In genomic region chr11:99149898-99150757, GRCm38 (mm10) we compare ENCODE assay signal across 9 mouse cellular contexts. TPM values are rescaled to one million over a fixed set of nuclear protein-coding genes. Genes with fewer than 3 reads are reported as not detected.
DNase-seq lines count a peak whose midpoint lies in the region; ATAC-seq and TF ChIP-seq lines count a peak whose summit lies in the region.
"Had no signal": no experiment of that assay in that cellular context is flagged by ENCODE, and none has a peak within 500 bp of the region (broad histone marks: within the 10 kb centered on the region; RNA-seq: fewer than 3 reads in every experiment).

No protein-coding gene starts in this region.

- in situ Hi-C loops in CH12.LX (cut with MboI; ENCODE audit: low pct_ligation_motif_present, low pct_unique_long_range_greater_than_20kb, low sequenced_read_pairs) = loop anchor here (10.0 kb wide), 1 partner anchor 95 kb away; the partner anchor contains the start of gene Krt222

- peak; percentile 98 to 99 for TF ChIP-seq CTCF in CH12.LX (conservative IDR thresholded peaks at IDR 0.05 in 1 of 2, IDR thresholded peaks at IDR 0.05 in 1 of 2; ENCODE audit: low read depth in 2 of 2, low read length in 2 of 2)
- TF ChIP-seq CTCF in embryonic fibroblast, embryonic 13.5 days (IDR thresholded peaks at IDR 0.05; ENCODE audit: borderline replicate concordance, insufficient read depth, low read length) = peak; percentile 94
- peak; percentile 96 for TF ChIP-seq CTCF in liver, embryonic 14.5 days (IDR thresholded peaks at IDR 0.05; ENCODE audit: low read depth)

- peak; percentile 92 for TF ChIP-seq EP300 in CH12.LX (IDR thresholded peaks at IDR 0.05; ENCODE audit: low read length)
- TF ChIP-seq EP300 in liver, embryonic 14.5 days (IDR thresholded peaks at IDR 0.05; ENCODE audit: low read depth) = no peak

- H3K27ac ChIP-seq in CH12.LX (ENCODE audit: insufficient read depth, low read depth) = peak overlapping the region; percentile 93
- H3K27ac ChIP-seq in embryonic fibroblast, embryonic 13.5 days (ENCODE audit: insufficient read depth, low read length) = no peak overlapping the region
- peak overlapping the region; percentile 34; the same call in 1 of the 2 replicates for H3K27ac ChIP-seq in heart, embryonic 15.5 days
- H3K27ac ChIP-seq in liver, embryonic 14.5 days = no peak overlapping the region
- no peak overlapping the region for H3K27ac ChIP-seq in neural tube, embryonic 13.5 days (replicated peaks)

- H3K4me3 ChIP-seq in CH12.LX (replicated peaks in 1 of 3; ENCODE audit: low read depth in 2 of 3, low read length in 2 of 3, poor library complexity in 1 of 3) = peak overlapping the region; percentile 62 to 99 (median 96)
- H3K4me3 ChIP-seq in embryonic fibroblast, embryonic 13.5 days (ENCODE audit: insufficient read depth, low read length) = no peak overlapping the region
- H3K4me3 ChIP-seq in heart, embryonic 15.5 days = no peak overlapping the region
- no peak overlapping the region for H3K4me3 ChIP-seq in liver, embryonic 14.5 days (ENCODE audit: insufficient read depth in 1 of 2, low read depth in 2 of 2, low read length in 2 of 2)
- H3K4me3 ChIP-seq in neural tube, embryonic 13.5 days = no peak overlapping the region
- H3K4me3 ChIP-seq: megakaryocyte, embryonic 14.5 days had no signal

- dilution Hi-C loops in CH12.LX (cut with MboI; ENCODE audit: extremely low pct_ligation_motif_present, extremely low pct_unique_long_range_greater_than_20kb, low sequenced_read_pairs) = no loop called here

- WGBS in heart, embryonic 15.5 days = 40% methylated on average over 19 of the region's 19 CpGs
- 34% methylated on average over 19 of the region's 19 CpGs for WGBS in liver, embryonic 14.5 days (ENCODE audit: insufficient replicate concordance)
- 54% methylated on average over 19 of the region's 19 CpGs for WGBS in neural tube, embryonic 13.5 days

- H3K4me1 ChIP-seq in CH12.LX (ENCODE audit: control insufficient read depth in 1 of 2, insufficient read depth in 2 of 2) = peaks cover 12 to 62% of the 10 kb centered on the region in 2 experiments
- no peaks in the 10 kb centered on the region for H3K4me1 ChIP-seq in embryonic fibroblast, embryonic 13.5 days (ENCODE audit: control insufficient read depth, insufficient read depth, low read length)
- H3K4me1 ChIP-seq in heart, embryonic 15.5 days (replicated peaks) = peaks cover 39% of the 10 kb centered on the region
- peaks cover 0 to 3% of the 10 kb centered on the region in 2 experiments; a peak in 1 of 4 replicates for H3K4me1 ChIP-seq in liver, embryonic 14.5 days (replicated peaks; ENCODE audit: control insufficient read depth in 2 of 2, insufficient read depth in 2 of 2, low read length in 1 of 2)
- peaks cover 33% of the 10 kb centered on the region for H3K4me1 ChIP-seq in neural tube, embryonic 13.5 days (replicated peaks)

- peak; percentile 98 for DNase-seq in CH12.LX (ENCODE audit: extremely low read depth)
- peak; percentile 56 to 67 for DNase-seq in adrenal gland, postnatal 4 days (ENCODE audit: low spot score in 2 of 2)
- DNase-seq in kidney, postnatal 10 days = peak; percentile 90
- peak; percentile 31 to 45 (median 37) for DNase-seq in liver, embryonic 14.5 days (ENCODE audit: low read depth in 3 of 3, low spot score in 3 of 3)
- peak; percentile 68 to 78 for DNase-seq in thymus, adult 18-20 months

- H3K79me2 ChIP-seq in CH12.LX (replicated peaks; ENCODE audit: control insufficient read depth, extremely low read depth, insufficient read depth, poor library complexity, severe bottlenecking) = peaks cover 71% of the 10 kb centered on the region

- TF ChIP-seq RAD21 in CH12.LX (IDR thresholded peaks at IDR 0.05; ENCODE audit: low read depth, low read length) = peak; percentile 99

- no peaks in the 10 kb centered on the region for H3K27me3 ChIP-seq in CH12.LX (replicated peaks)
- H3K27me3 ChIP-seq in heart, embryonic 15.5 days = peaks cover 21% of the 10 kb centered on the region
- H3K27me3 ChIP-seq in liver, embryonic 14.5 days (ENCODE audit: control insufficient read depth, insufficient read depth, low read length) = no peaks in the 10 kb centered on the region
- H3K27me3 ChIP-seq in neural tube, embryonic 13.5 days = no peaks in the 10 kb centered on the region

- ATAC-seq in heart, embryonic 15.5 days (replicated peaks; ENCODE audit: insufficient number of reproducible peaks, insufficient read depth, low FRiP score, low read depth) = peak; percentile 24; the same call in 1 of the 2 replicates
- ATAC-seq in liver, embryonic 14.5 days (ENCODE audit: insufficient read depth) = peak; percentile 37; the same call in 1 of the 2 replicates
- peak; percentile 57; the same call in 1 of the 2 replicates for ATAC-seq in neural tube, embryonic 13.5 days (ENCODE audit: low read depth)

- H3K36me3 ChIP-seq in CH12.LX (replicated peaks in 1 of 2; ENCODE audit: control insufficient read depth in 1 of 2, insufficient read depth in 1 of 2, low read length in 1 of 2) = peaks cover 45 to 85% of the 10 kb centered on the region in 2 experiments
- H3K36me3 ChIP-seq in heart, embryonic 15.5 days = no peaks in the 10 kb centered on the region
- H3K36me3 ChIP-seq in liver, embryonic 14.5 days (replicated peaks; ENCODE audit: control insufficient read depth, insufficient read depth, low read depth) = no peaks in the 10 kb centered on the region
- no peaks in the 10 kb centered on the region for H3K36me3 ChIP-seq in neural tube, embryonic 13.5 days

- H3K9me3 ChIP-seq in CH12.LX (replicated peaks; ENCODE audit: low read length) = no peaks in the 10 kb centered on the region
- H3K9me3 ChIP-seq in heart, embryonic 15.5 days (replicated peaks) = no peaks in the 10 kb centered on the region
- H3K9me3 ChIP-seq in liver, embryonic 14.5 days (ENCODE audit: control insufficient read depth, low read length) = no peaks in the 10 kb centered on the region
- H3K9me3 ChIP-seq in neural tube, embryonic 13.5 days = no peaks in the 10 kb centered on the region
- H3K9me3 ChIP-seq: megakaryocyte, embryonic 14.5 days had no signal

- H3K9ac ChIP-seq in CH12.LX (ENCODE audit: insufficient read depth, low read depth) = peak overlapping the region; percentile 80
- no peak overlapping the region for H3K9ac ChIP-seq in heart, embryonic 15.5 days
- H3K9ac ChIP-seq in liver, embryonic 14.5 days (replicated peaks) = no peak overlapping the region
- H3K9ac ChIP-seq in neural tube, embryonic 13.5 days = no peak overlapping the region

- peak; percentile 37; the same call in 1 of the 2 replicates for TF ChIP-seq POLR2A in CH12.LX (IDR thresholded peaks at IDR 0.05; ENCODE audit: low read depth, low read length)
- TF ChIP-seq POLR2A in embryonic fibroblast, embryonic 13.5 days (IDR thresholded peaks at IDR 0.05; ENCODE audit: low read depth, low read length) = no peak

- H3K4me2 ChIP-seq in CH12.LX (ENCODE audit: insufficient read depth, low read depth, poor library complexity, severe bottlenecking) = peak overlapping the region; percentile 93
- peak overlapping the region; percentile 43; the same call in 1 of the 2 replicates for H3K4me2 ChIP-seq in heart, embryonic 15.5 days
- H3K4me2 ChIP-seq in liver, embryonic 14.5 days (ENCODE audit: low read depth) = no peak overlapping the region
- no peak overlapping the region for H3K4me2 ChIP-seq in neural tube, embryonic 13.5 days

TF ChIP-seq in CH12.LX, 34 proteins besides CTCF, POLR2A, EP300 and RAD21 (continues in another document):
- TF ChIP-seq ZMIZ1 (IDR thresholded peaks at IDR 0.05; ENCODE audit: low read depth, low read length) (no peak), TBP (conservative IDR thresholded peaks at IDR 0.05; ENCODE audit: low read depth, low read length) (peak; percentile 3), TCF12 (IDR thresholded peaks at IDR 0.05; ENCODE audit: low read depth, low read length) (peak; percentile 92), MEF2A (IDR thresholded peaks at IDR 0.05; ENCODE audit: borderline replicate concordance, low read depth, low read length) (peak; percentile 94), POLR2AphosphoS2 (IDR thresholded peaks at IDR 0.05; ENCODE audit: low read depth, low read length) (peak; percentile 46; the same call in 1 of the 2 replicates), MXI1 (IDR thresholded peaks at IDR 0.05; ENCODE audit: low read depth, low read length) (peak; percentile 86), CHD2 (IDR thresholded peaks at IDR 0.05; ENCODE audit: low read length) (peak; percentile 92), NRF1 (IDR thresholded peaks at IDR 0.05; ENCODE audit: low read depth, low read length) (peak; percentile 28; the same call in 1 of the 2 replicates), JUND (conservative IDR thresholded peaks at IDR 0.05; ENCODE audit: low read depth, low read length) (peak; percentile 80), BHLHE40 (IDR thresholded peaks at IDR 0.05; ENCODE audit: low read depth, low read length) (peak; percentile 96), MAFK (IDR thresholded peaks at IDR 0.05; ENCODE audit: insufficient replicate concordance, low read length) (peak; percentile 85; the same call in 1 of the 2 replicates), MAZ (IDR thresholded peaks at IDR 0.05; ENCODE audit: low read depth, low read length) (peak; percentile 97), E2F4 (IDR thresholded peaks at IDR 0.05; ENCODE audit: insufficient replicate concordance, low read depth, low read length) (0 out of 2 replicates have a peak, but pooled peaks have one; percentile 69), ELF1 (IDR thresholded peaks at IDR 0.05; ENCODE audit: low read depth, low read length) (0 out of 2 replicates have a peak, but pooled peaks have one; percentile 23), SMC3 (IDR thresholded peaks at IDR 0.05; ENCODE audit: low read depth, low read length) (peak; percentile 97), ZC3H11A (IDR thresholded peaks at IDR 0.05; ENCODE audit: low read depth, low read length) (peak; percentile 67), KAT2A (IDR thresholded peaks at IDR 0.05; ENCODE audit: insufficient replicate concordance, low read length) (0 out of 2 replicates have a peak, but pooled peaks have one; percentile 63), IRF4 (IDR thresholded peaks at IDR 0.05; ENCODE audit: low read depth, low read length) (peak; percentile 97), GABPA (IDR thresholded peaks at IDR 0.05; ENCODE audit: insufficient replicate concordance, low read depth, low read length) (no peak)

RNA-seq across cellular contexts. Expression of gene Ccr7, which starts 4.7 kb away (rescaled TPM):
- 170 and 241 TPM in 2 replicates for total RNA-seq in CH12.LX (2012; rRNA removed)
- 178 and 203 TPM in 2 replicates for total RNA-seq in CH12.LX (2014; rRNA removed)
- 306 and 316 TPM in 2 replicates for polyA plus RNA-seq in CH12.LX (2012; ENCODE audit: insufficient read length, low read depth)
- under 1 TPM; 0.34 to 0.51 TPM for total RNA-seq in adrenal gland, postnatal 4 days (2021)
- not detected in 2 replicates for polyA plus RNA-seq in embryonic fibroblast, embryonic 13.5 days (2011; ENCODE audit: insufficient read length, low read depth, missing spikeins)
- polyA plus RNA-seq in heart, embryonic 15.5 days (2015; fragmentation: Nextera tagmentation; extraction: Ambion mirVana) = 0.34 and 0.67 TPM in 2 replicates
- 0.11 TPM in 2 replicates for polyA plus RNA-seq in liver, embryonic 14.5 days (2012; rRNA removed)
- 0.15 and 0.29 TPM in 2 replicates for polyA plus RNA-seq in liver, embryonic 14.5 days (2014; fragmentation: Nextera tagmentation; extraction: Ambion mirVana)
- polyA plus RNA-seq in neural tube, embryonic 13.5 days (2015; fragmentation: Nextera tagmentation; extraction: Ambion mirVana) = not detected in 2 replicates

Comparison
In these comparisons a context has a peak if more than half of its experiments do, and no peak if none do; other contexts are left out.
1. DNase-seq: peak in every context shown above with its lines; median percentile 98 in CH12.LX; 90 in kidney, postnatal 10 days; 73 in thymus, adult 18-20 months; 62 in adrenal gland, postnatal 4 days; 37 in liver, embryonic 14.5 days.
2. H3K27ac ChIP-seq: peak in CH12.LX (single experiment) and heart, embryonic 15.5 days (single experiment); none in embryonic fibroblast, embryonic 13.5 days (single experiment), liver, embryonic 14.5 days (single experiment) and neural tube, embryonic 13.5 days (single experiment).
3. H3K4me2 ChIP-seq: peak in CH12.LX (single experiment) and heart, embryonic 15.5 days (single experiment); none in liver, embryonic 14.5 days (single experiment) and neural tube, embryonic 13.5 days (single experiment).
4. H3K4me3 ChIP-seq: peak in CH12.LX (3 of 3); none in embryonic fibroblast, embryonic 13.5 days (single experiment), heart, embryonic 15.5 days (single experiment), liver, embryonic 14.5 days (0 of 2) and neural tube, embryonic 13.5 days (single experiment).
5. RNA of gene Ccr7, which starts 4.7 kb away (polyA plus RNA-seq): 306 to 316 TPM in CH12.LX; 0.34 to 0.67 TPM in heart, embryonic 15.5 days, 0.11 to 0.29 TPM in liver, embryonic 14.5 days, not detected in neural tube, embryonic 13.5 days and not detected in embryonic fibroblast, embryonic 13.5 days; every median in the first group is over 100 times any median in the second.
6. Peak in every context shown above with its lines, with median percentiles within 50 percentile points of each other: CTCF ChIP-seq and ATAC-seq.